Mouse (Mus musculus) erythroblast, embryonic 14.5 days (primary cell): ENCODE measurements around the gene Zdhhc3.

Experiments
- GATA1 ChIP-seq: IDR thresholded peaks from 2 replicates; pipeline ENCODE4 v1.6.1; 2012; ENCODE audit warnings: low read length, inconsistent platforms, mixed read lengths
- TAL1 ChIP-seq: IDR thresholded peaks from 3 replicates; pipeline ENCODE4 v1.6.1; 2012; ENCODE audit warnings: low read length, inconsistent platforms, mixed read lengths

DNA sequence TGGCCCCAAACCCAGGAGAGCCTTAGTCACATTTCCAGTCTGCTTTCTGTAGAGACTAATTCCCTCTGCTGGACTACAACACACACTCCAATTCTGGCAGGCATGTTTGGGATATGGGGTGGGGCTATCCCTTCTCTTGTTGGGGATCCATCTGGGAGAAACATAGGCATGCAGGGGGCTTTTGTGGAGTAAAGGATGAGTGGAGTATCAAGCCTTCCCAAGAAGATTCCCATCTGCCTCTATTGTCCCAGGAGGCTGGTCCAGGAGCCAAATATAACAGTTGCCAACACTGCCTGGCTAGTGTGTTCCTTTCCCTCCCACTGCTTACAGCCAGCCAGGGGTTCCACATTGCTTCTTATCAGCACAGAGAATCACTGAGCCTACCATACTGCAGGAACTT, 44.7 kb upstream of the Zdhhc3 start:
- TF ChIP-seq TAL1 (peak; percentile 10; the same call in 1 of the 3 replicates), GATA1 (no peak)
